Mouse (Mus musculus) right cerebral cortex, adult 2 months (tissue): ENCODE results near the gene Armc12.
"Not testable (repeated sequence)": the region's sequence is repeated elsewhere in the genome, so short reads cannot be mapped to it uniquely, and the experiment has no call there.

ENCODE experiments used
- DNase-seq, 2 experiments: peaks; one replicate each; pipeline ENCODE4 v3.0.0; 2021 to 2022; ENCODE audit warnings: low spot score in 2 of 2

Gene Armc12

DNA sequence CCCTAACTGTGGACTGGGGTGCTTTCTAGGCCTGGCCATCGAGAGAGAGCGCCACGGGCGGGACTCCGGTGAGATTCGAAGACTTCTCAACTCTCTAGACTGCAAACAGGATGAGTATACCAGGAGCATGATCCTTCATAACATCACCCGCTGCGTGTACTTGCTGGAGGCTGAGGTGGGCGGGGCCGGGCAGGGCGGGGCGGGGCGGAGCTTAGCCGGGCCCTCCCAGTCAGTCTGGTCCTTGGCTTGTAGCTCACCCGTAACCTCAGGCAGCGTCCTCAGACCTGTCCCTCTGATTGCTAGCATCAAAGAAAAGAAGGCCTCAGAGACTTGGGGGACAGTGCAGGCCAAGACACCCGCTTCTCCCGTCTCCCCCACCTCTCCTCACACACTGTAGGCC lies 1.3 kb downstream of the Armc12 start:
- DNase-seq: no peak

DNA sequence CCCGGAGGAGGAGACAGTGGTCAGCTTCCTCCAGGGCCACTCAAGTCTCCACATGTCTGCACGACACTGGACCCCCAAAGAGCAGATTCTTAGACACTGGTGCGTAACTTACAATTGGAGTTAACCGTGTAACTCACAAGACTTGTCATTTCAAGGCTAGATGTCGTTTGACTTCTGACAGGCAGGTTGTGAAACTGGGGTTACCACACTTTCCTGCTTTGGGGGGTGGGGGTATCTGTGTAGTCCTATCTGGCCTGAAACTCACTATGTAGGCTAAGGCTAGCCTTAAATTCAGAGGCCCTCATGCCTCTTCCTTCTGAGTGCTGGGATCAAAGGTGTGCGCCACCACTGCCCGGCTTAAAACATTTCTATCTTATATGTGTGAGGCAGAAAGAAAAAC lies 2.0 kb downstream of the Armc12 start:
- DNase-seq: no peak

DNA sequence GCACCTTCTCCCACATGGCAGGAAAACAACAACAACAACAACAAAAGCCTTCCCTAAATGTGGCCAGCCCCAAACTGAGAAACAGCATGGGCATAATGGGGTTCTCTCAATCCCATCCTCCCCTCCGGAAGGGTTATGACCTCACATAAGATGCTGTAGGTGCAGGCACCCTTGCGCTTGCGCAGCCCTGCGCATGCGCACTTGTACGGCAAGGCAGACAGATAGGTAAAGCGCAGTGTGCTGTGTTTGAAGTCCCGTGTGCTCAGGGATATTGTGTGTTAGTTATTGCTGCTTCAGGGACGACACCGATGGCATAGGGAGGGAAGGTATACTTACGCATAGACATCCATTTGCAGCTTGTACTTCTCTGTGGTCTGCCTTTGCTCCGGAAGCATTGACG lies 2.7 kb downstream of the Armc12 start:
- no peak for DNase-seq

DNA sequence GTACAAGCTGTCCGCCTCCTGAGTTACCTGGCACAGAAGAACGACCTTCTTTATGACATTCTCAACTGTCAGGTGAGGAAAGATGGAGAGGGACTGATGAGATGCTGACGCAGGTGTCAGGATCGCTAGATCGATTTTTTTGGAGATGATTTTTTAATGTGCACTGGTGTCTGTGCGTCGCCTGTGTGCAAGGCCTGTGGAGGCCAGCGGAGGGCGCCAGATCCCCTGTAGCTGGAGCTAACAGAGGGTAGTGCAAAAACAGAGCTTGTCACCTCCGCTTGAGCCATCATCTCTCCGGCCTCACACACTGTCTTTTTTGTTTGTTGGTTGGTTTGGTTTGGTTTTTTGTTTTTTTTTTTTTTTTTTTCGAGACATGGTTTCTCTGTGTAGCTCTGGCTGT lies 7.3 kb downstream of the Armc12 start:
- no peak for DNase-seq

DNA sequence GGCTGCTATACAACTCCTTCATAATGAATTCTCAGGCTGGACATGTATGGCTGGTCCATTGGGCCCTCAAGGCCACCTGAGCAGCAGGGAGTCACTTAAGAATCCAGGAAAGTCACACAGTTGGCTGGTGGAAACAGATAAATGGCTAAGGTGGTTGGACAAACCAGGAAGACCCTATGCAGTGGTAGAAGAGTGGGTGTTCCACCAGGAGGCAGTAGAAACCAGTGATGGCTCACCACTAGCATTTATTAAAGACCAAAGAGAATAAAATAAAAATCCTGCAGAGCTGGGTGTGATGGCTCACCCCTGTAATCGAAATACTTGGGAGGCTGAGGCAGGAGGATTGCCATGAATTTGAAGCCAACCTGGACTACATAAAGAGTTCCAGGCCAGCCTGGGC lies 16.3 kb downstream of the Armc12 start:
- DNase-seq: no peak

DNA sequence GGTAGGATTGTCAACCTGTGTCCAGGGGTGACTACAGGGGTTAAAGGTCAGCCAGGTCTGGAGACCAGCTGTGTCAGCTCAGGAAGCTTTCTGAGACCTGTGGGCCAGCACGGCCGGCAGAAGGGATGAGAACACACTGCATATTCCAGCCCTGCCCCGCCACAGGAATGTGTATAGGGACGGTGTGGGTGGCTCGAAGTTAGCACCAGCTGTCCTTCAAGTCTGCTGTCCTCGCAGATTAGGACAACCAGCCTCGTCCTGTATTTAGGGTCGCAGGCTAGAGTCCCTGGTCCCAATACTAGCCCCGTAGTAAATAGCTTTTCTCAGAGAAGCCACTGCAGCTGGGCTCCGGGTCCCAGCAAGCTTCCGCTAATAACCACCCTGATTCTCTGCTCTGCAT lies 17.9 kb downstream of the Armc12 start:
- no peak for DNase-seq

DNA sequence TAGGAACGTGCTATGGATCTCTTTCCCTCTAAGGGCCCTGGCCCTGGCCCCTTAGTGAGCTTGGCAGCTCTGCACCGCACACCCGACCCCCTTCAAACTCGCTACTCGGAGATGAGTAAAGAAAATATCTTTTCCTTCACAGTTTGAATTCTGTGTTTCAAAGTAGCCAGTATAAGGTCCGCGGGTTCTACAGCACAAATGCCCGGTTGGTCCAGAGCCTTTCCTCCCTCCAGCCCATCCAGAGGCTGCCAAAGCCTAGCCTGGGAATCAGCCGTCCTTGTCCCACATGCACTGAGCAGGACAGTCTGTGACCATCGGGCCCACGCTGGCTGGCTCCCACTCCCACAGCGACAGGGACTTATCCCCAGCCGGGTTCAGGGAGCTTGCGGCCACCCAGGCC lies 18.5 kb downstream of the Armc12 start, which contains the start of gene Clpsl2:
TSS of gene Clpsl2 (plus strand) at position 301 of the 400 bp plus-strand sequence.
- DNase-seq: no peak

DNA sequence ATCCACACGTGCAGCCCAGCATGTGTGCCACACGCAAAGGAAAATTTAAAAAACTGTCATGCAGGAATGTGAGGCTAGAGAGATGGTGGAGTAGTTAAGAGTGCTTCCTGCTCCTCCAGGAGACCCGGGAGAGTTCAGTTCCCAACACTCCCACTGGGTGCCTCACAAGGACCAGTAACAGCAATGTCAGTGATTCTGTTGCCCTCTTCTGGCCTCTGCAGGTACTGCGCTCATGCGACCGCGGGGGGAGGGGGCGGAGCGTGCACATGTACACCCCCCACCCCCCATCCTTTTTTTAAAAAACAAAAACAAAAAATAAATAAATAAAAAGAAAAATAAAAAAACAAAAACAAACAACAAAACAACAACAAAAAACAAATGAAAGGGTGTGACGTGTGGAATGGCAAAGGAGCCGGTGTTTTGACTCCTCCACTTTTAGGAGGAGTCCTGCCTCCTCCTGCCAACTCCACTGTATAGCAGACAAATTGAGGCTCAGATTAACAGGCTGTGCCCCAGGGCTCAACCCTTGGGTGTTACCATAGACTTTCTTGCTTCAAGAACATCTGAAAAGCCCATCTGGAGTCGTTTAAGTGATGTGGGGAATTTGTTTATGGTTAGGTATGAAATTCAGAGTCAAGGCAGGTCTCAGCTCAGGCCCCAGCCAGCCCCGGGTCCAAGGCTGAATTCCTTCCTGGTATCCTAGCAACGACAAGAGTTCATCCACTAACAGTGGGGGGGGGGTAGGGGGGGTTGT lies 22.6 kb downstream of the Armc12 start:
- peak; percentile 77 to 79 for DNase-seq

DNA sequence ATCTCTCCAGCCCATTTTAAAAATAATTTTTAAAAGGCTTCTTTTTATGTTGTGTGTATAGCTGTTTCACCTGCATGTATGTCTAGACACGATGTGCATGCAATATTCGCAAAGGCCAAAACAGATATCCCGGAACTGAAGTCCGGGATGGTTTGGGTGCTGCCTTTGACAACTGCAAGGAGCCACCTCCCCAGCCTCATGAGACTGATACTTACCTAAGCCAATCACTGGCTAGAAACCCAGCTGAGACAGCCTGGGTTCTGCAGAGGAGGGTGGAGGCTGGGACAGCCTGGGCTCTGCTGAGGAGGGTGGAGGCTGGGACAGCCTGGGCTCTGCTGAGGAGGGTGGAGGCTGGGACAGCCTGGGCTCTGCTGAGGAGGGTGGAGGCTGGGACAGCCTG lies 23.4 kb downstream of the Armc12 start:
- DNase-seq: not testable (repeated sequence)

DNA sequence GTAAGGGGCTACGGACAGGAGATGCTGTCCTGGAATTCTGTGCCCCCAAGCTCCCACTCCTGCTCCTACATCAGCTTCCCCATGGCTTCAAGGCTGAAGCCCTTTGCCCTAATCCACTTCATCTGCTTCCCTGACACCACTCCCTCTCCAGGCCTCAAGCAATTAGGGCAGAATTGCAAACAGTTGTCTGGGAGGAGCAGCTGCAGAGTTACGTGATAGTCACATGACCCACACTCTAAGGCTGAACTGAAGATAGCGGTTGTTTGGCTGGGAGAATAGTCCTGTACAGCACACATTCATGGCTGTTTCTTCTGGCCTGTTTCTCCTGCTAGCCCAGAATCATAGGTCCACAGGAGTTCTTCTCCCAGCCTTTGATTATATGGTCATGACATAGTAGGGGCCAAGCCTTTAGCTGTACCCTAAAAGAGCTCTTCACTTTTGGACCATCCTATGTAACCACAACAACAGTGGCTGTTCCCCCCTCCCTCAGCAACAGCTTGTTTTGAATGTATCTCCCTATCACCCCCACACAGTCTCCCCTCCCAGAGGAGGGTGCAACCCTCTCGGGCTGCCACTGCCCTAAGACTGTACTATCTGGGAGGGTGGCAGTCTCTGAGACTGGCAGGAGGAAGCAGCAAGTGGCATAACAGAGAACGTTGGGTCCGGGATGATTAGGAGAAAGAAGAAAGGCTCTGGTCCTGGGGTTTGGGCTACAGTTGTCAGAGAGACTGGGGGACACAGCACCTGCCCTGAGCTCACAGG lies 26.2 kb downstream of the Armc12 start:
- no peak for DNase-seq

DNA sequence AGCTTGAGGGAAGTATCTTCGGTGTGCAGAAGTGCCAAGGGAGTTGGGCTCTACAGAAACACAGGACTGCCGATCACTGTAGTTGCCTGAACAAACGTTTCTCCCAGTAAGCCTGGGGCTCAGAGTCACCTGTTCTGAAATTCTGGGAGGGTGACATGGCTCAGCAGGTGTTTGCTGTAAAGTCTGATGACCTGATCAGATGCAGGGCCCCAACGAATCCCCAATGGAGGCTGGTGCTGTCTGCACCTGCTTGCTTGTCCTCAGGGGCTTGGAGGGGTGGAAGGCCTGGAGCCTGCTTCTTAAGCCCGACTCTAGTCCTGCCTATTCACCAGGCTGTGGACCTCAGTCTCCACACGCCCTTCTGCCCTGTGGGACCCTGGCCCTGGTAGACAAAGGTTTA lies 27.2 kb downstream of the Armc12 start:
- DNase-seq: no peak

DNA sequence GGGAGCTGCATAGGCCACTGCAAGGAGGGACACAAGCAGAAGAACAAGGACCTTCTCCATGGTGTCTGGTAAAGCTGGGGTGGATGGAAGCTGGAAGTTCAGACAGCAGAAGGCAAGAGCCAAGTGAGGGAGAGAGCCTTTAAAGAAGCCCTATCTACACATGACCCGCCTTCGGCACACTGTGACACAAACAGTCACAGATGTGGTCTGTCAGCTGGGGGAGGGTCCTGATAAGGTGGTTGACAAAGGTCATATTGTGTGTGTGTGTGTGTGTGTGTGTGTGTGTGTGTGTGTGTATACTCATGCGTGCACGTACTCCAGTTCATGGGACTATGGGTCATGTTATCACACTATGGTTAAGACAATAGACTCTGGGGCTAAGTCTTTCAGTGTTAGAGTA lies 30.0 kb downstream of the Armc12 start, which contains the start of gene Clps:
TSS of gene Clps (minus strand) at position 169 of the 400 bp plus-strand sequence.
- no peak for DNase-seq

DNA sequence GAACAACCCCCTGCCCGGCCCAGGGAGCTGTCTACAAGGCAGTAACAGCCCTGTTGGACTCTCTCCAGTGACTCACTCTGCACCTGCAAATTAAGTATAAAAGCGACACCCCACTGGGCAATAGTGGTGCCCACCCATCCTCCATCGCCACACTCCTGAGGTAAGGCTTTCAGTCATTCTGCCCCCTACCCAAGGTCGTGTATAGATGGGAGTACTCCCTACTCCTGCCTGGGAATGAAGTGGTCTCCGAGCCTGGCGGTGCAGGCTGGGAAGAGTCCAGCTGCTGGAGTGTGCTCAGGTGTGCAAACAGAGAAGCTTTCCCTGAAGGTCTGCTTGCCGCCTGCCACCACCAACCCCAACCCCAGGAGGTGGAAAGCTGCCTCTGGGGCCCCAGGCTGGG lies 31.0 kb downstream of the Armc12 start:
- no peak for DNase-seq

DNA sequence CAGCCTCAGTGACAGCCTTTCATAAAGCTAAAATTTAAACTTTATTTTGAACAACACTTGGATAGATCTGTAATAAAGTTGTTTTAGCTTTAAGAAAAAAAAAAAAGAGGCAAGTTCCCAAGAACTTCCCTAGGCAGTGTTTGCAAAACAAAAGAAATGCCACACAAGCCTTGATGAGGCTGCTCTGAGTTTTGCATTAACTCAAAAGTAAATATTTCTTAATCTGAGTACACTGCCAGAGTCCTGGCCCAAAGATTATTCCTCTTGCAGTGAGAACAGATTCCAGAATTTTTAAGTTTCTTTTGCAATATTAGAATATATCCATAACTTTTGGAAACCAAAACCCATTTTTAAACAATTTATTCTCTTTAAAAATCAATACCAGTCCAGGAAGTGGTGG lies 34.6 kb downstream of the Armc12 start:
- no peak for DNase-seq

DNA sequence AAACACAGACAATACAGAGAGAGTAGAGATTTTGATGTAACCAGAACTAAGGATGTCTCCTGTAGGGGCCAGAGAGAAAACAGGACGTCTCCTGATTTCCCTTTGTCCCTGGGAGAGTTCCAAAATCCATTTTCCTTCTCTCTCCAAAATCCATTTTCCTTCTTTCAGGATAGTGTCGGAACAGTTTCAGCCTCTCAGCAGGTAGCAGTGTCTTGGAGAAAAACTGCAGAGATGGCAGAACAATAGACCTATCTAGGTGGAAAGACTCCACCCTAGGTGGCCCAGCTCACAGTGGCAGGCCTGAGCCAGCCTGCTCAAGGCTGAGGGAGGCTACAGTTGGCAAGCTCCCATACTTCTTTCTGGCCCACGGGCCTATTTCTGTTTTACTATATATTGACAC lies 36.9 kb downstream of the Armc12 start:
- no peak for DNase-seq

DNA sequence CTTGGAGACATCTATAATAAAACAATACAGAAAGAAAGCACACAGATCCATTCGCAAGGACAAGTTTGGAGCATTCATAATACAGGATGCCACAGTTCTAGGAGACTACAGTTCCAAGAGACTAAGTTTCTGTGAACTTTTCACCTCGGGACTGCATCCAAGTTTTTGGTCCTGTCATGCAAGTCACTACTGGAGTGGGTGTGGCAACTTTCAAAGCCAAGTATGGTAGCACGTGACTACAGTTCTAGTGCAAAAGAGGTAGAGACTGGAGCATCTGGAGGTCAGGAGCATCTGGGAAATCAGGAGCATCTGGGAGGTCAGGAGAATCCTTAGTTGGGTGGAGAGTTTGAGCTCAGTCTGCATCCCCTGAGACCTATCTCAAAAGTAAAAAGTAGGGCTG lies 41.3 kb downstream of the Armc12 start:
- DNase-seq: no peak

DNA sequence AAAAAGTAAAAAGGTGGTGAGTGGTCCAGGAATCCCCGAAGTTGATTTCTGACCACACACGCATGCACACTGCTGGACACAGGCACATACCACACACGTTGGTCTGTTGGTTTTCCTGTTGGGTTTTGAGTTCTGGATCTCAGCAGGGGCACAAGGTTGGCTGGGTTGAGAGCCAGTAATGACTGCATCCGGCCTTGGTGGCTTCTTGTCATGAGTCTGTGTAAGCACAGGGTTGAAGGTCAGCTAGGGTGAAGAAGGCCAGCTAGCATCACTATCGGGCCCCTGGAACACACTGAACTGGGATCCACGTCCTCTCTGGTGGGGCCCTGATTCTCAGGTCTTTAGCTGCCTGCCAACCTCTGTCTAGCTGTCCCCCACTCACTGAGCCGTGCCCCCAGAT lies 41.9 kb downstream of the Armc12 start:
- DNase-seq: no peak

DNA sequence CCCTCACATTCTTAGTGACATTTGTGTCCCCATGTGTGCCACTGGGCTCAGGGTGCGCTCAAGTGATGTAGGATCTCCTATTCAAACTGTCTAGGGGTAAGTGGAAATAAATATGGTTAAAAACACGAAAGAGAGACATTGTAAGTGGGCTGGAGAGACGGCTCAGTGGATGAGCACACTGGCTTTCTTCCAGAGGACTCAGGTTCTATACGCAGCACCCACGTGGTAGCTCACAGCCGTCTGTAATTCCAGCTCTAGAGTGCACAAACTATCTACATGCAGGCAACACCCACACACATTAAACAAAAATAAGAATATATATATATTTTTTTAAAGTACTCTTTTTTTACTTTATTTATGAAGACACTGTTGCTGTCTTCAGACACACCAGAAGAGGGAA lies 42.3 kb downstream of the Armc12 start:
- DNase-seq: peak in 1 of 2 experiments; percentile 41

DNA sequence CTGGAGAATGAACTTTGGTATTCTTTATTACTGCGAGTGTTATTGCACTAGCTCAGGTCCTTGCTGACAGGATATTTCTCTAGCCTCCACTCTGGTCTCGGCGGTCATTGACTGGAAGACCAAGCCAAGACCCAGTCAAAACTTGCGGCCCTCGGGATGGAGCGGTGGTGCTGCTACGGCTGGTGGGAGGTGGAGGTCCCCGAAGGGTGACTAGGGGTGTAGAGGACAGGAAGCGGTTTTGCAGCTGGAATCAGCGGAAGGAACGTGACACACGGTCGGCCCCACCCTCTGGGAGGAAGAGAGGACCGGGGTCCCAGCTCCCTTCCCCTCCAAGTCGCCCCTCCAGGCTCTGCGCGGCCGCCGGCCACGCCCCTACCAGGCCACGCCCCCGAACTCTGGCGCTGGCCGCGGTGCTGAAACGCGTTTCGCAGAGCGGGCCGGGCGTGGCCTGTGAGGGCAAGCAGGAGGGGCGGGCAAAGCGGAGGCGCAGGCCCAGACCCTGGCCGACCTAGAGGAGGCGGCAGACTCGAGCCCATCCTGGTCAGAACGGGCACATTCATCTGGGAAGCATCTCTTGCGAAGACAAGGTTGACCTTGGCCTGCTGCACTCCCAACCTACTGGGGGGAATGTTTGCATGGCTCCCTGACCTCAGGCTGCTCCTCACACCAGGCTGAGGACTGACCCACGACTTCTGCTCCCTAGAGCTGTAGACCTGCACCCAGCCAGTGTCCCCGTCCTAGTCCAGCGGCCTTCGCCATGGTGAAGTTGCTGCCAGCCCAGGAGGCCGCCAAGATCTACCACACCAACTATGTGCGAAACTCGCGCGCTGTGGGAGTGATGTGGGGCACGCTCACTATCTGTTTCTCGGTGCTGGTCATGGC lies 44.9 kb downstream of the Armc12 start, which contains the start of gene Lhfpl5:
TSS of gene Lhfpl5 (plus strand) at position 398 of the 882 bp plus-strand sequence.
- no peak for DNase-seq

DNA sequence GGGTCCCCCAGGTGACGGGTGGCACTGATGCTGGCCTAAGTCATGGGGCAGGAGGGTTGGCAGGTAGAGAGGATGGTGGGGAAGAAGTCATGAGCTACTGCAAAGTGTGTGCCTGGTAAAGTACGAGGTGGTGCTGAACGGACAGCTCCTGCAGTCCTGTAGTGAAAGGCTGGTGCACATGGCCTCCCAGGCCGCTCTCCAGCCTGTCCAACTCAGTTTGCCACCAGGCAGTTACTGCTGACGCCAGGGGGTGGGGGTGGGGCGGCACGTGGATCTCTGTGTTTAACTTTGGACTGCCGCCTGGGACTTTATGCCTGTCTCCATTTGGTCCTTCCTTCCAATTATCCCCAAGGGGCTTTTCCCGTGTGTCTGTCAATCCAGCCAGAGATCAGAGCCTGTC lies 49.8 kb downstream of the Armc12 start:
- no peak for DNase-seq

DNA sequence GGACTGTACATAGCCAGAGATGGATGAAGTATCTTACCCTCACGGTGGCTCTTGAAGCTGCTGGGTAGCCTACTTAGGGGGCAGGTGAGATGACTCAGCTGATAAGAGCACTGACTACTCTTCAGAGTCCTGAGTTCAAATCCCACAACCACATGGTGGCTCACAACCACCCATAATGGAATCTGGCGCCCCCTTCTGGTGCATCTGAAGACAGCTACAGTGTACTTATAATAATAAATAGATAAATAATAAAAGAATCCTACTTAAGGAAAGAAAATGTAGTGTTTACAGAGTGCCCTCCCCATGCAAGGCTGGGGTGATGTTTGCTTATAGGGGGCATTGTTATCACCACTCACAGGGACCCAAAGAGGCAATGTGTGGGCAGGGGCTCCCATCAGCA lies 50.5 kb downstream of the Armc12 start:
- DNase-seq: no peak

DNA sequence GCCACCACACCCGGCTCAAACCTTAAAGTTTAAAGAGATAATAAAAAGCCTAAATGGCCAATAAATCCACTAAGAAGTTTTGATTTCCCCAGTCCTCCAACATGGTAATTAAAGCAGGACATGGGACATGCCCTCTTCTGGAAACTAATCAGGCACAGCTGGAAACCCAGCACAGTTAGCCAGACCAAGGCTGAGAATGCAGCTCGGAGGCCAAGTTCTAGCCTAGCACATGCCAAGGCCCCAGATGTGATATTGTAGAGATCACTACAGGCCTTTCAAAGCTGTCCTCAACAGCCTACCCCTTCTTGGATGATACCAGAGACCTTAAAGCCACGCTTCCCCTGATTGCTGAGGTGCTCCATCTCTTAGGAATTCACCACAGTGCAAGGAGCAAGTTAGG lies 55.9 kb downstream of the Armc12 start:
- DNase-seq: no peak
